Mouse (Mus musculus): ENCODE results near the gene Mlana. TPM values are rescaled to one million over a fixed set of nuclear protein-coding genes. Genes with fewer than 3 reads are reported as not detected.
A peak's percentile ranks its signal among the peaks of the same experiment; 100 is the strongest.

Gene Mlana
- polyA plus RNA-seq (2012; rRNA removed) = 0.75 and 1.1 TPM in 2 replicates

DNA sequence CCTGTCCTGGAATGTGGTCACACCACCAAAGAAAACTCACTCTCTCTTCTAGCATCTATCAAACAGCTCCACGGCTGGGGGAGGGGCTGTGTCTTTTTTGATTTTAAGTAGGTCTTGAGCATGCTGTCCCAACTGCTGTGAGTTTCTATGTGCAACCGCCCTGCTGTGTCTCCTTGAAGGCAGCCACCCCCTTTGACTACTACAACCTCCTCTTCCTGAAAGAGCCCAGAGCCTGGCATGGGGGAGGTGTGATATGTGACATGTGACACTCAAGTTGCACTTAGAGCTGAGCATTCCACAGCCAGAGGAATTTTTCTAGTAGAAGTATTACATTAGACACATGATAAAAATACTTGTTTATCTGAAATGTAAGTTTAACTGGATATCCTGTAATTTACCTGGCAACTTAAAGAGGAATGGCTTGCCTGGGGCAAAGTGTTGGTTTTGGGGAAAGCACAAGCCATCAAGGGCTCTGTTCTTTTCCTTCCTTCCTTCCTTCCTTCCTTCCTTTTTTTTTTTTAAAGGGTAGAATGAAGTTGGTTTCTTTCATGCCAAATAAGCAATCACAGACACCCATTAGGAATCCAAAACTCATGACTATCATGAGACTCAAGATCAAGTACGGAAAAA, at the start of gene Mlana:
Gene Mlana (plus strand): TSS at position 580 of the 630 bp plus-strand sequence.
- peak; percentile 25 for DNase-seq
- no peak for TF ChIP-seq CTCF (IDR thresholded peaks at IDR 0.05; ENCODE audit: insufficient read depth, low read length)
- no peak for TF ChIP-seq POLR2A (IDR thresholded peaks at IDR 0.05; ENCODE audit: borderline replicate concordance, extremely low read depth, low read depth, low read length)
- Histone ChIP-seq H3K4me3 (replicated peaks; ENCODE audit: extremely low read depth, low read depth, low read length) (no peak within 1 kb of the TSS), H3K4me1 (ENCODE audit: control insufficient read depth, insufficient read depth, low read length) (no peaks in the 10 kb centered on the region)
- WGBS = 32% methylated on average over 3 of the region's 3 CpGs

- TF ChIP-seq POLR2A (IDR thresholded peaks at IDR 0.05; ENCODE audit: borderline replicate concordance, extremely low read depth, low read depth, low read length) (no peak), CTCF (IDR thresholded peaks at IDR 0.05; ENCODE audit: insufficient read depth, low read length) (no peak)
- WGBS = 35% methylated on average over 4 of the region's 4 CpGs
- Histone ChIP-seq H3K4me1 (ENCODE audit: control insufficient read depth, insufficient read depth, low read length) (no peaks in the 10 kb centered on the region), H3K4me3 (replicated peaks; ENCODE audit: extremely low read depth, low read depth, low read length) (no peak overlapping the region)
- DNase-seq = no peak
These were observed 49.1 kb upstream of the Mlana start for GRCm38 (mm10) chr19:29648550-29648914.

DNA sequence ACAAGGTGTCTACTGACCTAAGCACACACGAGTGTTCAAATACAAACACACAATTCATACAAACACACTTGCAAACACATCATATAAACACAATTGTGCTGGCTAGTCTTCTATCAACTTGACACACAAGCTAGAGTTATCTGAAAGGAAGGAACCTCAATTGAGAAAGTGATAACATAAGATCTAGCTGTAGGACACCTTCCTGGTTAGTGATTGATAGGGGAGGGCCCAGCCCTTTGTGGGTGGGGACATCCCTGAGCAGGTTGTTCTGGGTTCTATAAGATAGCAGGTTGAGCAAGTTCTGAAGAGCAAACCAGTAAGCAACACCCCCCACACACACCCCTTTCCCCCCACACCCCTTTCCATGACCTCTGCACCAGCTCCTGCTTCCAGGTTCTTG, 47.9 kb upstream of the Mlana start:
- WGBS = 60% methylated on average over 1 of the region's 1 CpGs
- no peak overlapping the region for H3K4me3 ChIP-seq (replicated peaks; ENCODE audit: extremely low read depth, low read depth, low read length)
- no peak for TF ChIP-seq CTCF (IDR thresholded peaks at IDR 0.05; ENCODE audit: insufficient read depth, low read length)
- TF ChIP-seq POLR2A (IDR thresholded peaks at IDR 0.05; ENCODE audit: borderline replicate concordance, extremely low read depth, low read depth, low read length) = no peak
- no peaks in the 10 kb centered on the region for H3K4me1 ChIP-seq (ENCODE audit: control insufficient read depth, insufficient read depth, low read length)
- no peak for DNase-seq

- H3K4me1 ChIP-seq (ENCODE audit: control insufficient read depth, insufficient read depth, low read length) = no peaks in the 10 kb centered on the region; the same call in 1 of the 2 replicates
- H3K4me3 ChIP-seq (replicated peaks; ENCODE audit: extremely low read depth, low read depth, low read length) = no peak overlapping the region
- no peak for DNase-seq
- 85% methylated on average over 9 of the region's 9 CpGs for WGBS
- TF ChIP-seq POLR2A (IDR thresholded peaks at IDR 0.05; ENCODE audit: borderline replicate concordance, extremely low read depth, low read depth, low read length) (no peak), CTCF (IDR thresholded peaks at IDR 0.05; ENCODE audit: insufficient read depth, low read length) (no peak)
These were observed 43.8 kb upstream of the Mlana start for GRCm38 (mm10) chr19:29653768-29654265.

DNA sequence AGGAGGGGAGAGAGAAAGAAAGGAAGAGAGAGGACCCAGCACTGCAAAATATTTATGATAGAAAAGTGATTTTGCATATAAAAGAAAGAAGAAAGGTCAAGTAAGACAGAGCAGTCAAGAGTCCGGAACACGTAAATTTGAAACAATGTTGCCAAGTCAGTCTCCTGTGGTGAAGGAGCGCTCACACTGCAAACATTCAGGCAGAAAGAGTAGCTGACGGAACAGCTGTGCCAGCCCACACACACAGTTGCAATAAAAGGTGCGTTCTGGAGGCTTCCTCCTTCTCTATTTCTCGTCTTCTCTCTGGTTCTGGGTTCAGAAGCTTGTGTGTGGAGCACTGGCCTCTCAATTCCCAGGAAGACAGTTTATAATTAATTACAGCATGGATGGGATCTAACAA, 42.5 kb upstream of the Mlana start:
- WGBS = 51% methylated on average over 6 of the region's 6 CpGs
- no peak for DNase-seq
- Histone ChIP-seq H3K4me1 (ENCODE audit: control insufficient read depth, insufficient read depth, low read length) (no peaks in the 10 kb centered on the region; the same call in 1 of the 2 replicates), H3K4me3 (replicated peaks; ENCODE audit: extremely low read depth, low read depth, low read length) (no peak overlapping the region)
- TF ChIP-seq POLR2A (IDR thresholded peaks at IDR 0.05; ENCODE audit: borderline replicate concordance, extremely low read depth, low read depth, low read length) = no peak
- TF ChIP-seq CTCF (IDR thresholded peaks at IDR 0.05; ENCODE audit: insufficient read depth, low read length) = no peak

- DNase-seq = no peak
- WGBS = 75% methylated on average over 4 of the region's 4 CpGs
These were observed 41.6 kb upstream of the Mlana start for GRCm38 (mm10) chr19:29656029-29656428.

DNA sequence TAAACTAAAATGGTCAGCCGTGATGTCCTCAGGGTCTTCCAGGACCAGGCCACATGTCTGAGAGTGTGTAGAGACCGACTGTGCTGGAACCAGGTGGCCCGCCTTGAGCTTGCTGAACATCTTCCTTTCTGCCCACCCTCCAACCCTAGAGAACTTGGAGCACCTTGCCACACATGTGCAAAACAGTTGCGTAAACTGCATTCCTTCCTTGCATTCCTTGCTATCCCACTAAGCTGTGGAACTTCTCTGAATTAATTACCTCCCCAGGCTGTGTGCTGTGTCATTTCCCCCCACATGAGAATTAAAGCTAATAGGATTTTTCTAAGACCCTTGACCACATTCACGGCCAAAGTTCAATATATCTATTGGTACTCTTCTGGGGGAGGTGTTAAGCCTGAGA, 41.0 kb upstream of the Mlana start:
- no peak for TF ChIP-seq POLR2A (IDR thresholded peaks at IDR 0.05; ENCODE audit: borderline replicate concordance, extremely low read depth, low read depth, low read length)
- no peak for TF ChIP-seq CTCF (IDR thresholded peaks at IDR 0.05; ENCODE audit: insufficient read depth, low read length)
- H3K4me1 ChIP-seq (ENCODE audit: control insufficient read depth, insufficient read depth, low read length) = no peaks in the 10 kb centered on the region; the same call in 1 of the 2 replicates
- no peak for DNase-seq
- 75% methylated on average over 5 of the region's 5 CpGs for WGBS
- no peak overlapping the region for H3K4me3 ChIP-seq (replicated peaks; ENCODE audit: extremely low read depth, low read depth, low read length)

More at GRCm38 (mm10) chr19:29656029-29656428, 41.6 kb upstream of the Mlana start:
- Histone ChIP-seq H3K4me3 (replicated peaks; ENCODE audit: extremely low read depth, low read depth, low read length) (no peak overlapping the region), H3K4me1 (ENCODE audit: control insufficient read depth, insufficient read depth, low read length) (no peaks in the 10 kb centered on the region; the same call in 1 of the 2 replicates)
- no peak for TF ChIP-seq POLR2A (IDR thresholded peaks at IDR 0.05; ENCODE audit: borderline replicate concordance, extremely low read depth, low read depth, low read length)
- no peak for TF ChIP-seq CTCF (IDR thresholded peaks at IDR 0.05; ENCODE audit: insufficient read depth, low read length)

DNA sequence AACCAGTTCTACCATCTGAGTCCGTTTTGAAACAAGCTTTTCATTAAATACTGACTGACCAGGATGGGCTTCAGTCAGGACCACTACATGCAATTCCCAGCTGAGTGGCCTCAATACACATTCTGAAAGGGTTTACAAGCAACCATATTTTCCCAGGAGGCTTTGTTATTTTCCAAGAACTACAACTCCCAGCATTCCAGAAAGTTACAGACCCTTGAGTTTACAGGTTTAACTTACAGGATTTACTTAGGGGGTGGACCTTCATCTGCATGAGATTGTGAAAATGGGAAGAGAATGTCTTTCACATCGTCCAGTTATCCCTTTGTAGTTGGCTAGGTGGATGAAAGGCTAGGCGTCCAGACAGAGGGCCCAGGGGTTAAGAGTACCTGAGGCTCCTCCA, 40.6 kb upstream of the Mlana start:
- no peak for TF ChIP-seq CTCF (IDR thresholded peaks at IDR 0.05; ENCODE audit: insufficient read depth, low read length)
- TF ChIP-seq POLR2A (IDR thresholded peaks at IDR 0.05; ENCODE audit: borderline replicate concordance, extremely low read depth, low read depth, low read length) = no peak
- H3K4me1 ChIP-seq (ENCODE audit: control insufficient read depth, insufficient read depth, low read length) = no peaks in the 10 kb centered on the region; the same call in 1 of the 2 replicates
- DNase-seq = no peak
- 58% methylated on average over 3 of the region's 3 CpGs for WGBS
- no peak overlapping the region for H3K4me3 ChIP-seq (replicated peaks; ENCODE audit: extremely low read depth, low read depth, low read length)

DNA sequence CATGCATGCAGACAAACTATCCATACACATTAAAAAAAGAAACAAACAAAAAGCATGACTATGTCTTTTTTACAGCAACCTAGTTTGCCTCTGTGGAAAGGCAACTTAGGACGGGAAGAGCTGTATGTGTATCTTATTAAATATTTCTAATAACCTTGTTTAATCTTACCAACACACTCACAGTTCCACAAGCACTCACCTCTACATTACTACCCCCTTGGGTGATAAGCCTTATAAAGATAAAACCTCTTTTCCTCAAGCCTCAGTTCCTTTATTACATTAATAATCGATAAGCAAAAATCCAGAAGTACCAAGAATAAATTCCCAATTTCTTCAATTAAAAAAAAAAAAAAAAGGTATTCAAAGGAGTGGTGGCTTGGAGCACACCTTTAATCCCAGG, 40.1 kb upstream of the Mlana start:
- TF ChIP-seq POLR2A (IDR thresholded peaks at IDR 0.05; ENCODE audit: borderline replicate concordance, extremely low read depth, low read depth, low read length) = no peak
- TF ChIP-seq CTCF (IDR thresholded peaks at IDR 0.05; ENCODE audit: insufficient read depth, low read length) = no peak
- Histone ChIP-seq H3K4me1 (ENCODE audit: control insufficient read depth, insufficient read depth, low read length) (no peaks in the 10 kb centered on the region; the same call in 1 of the 2 replicates), H3K4me3 (replicated peaks; ENCODE audit: extremely low read depth, low read depth, low read length) (no peak overlapping the region)
- no peak for DNase-seq
- WGBS = 86% methylated on average over 2 of the region's 2 CpGs

DNA sequence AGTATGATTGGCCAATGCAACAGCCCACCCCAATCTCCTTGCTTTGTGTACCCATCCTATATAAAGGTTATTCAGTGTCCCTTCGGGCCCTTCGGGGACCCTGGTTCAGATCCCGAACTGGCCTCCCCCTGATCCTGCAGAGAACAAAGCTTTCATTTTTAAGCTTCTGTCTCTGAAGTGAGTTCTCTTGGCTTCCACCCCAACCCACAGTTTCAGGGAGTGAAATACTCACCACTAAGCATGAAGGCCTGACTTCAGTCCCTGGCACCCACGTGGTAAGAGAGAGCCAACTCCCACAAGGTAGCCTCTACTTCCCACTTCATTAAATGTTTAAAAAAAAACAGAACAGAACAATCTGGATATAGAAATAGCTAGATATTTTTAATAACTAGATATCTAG, 38.8 kb upstream of the Mlana start:
- DNase-seq = no peak
- no peaks in the 10 kb centered on the region; the same call in 1 of the 2 replicates for H3K4me1 ChIP-seq (ENCODE audit: control insufficient read depth, insufficient read depth, low read length)
- no peak overlapping the region for H3K4me3 ChIP-seq (replicated peaks; ENCODE audit: extremely low read depth, low read depth, low read length)
- 87% methylated on average over 4 of the region's 4 CpGs for WGBS
- TF ChIP-seq CTCF (IDR thresholded peaks at IDR 0.05; ENCODE audit: insufficient read depth, low read length) = no peak
- no peak for TF ChIP-seq POLR2A (IDR thresholded peaks at IDR 0.05; ENCODE audit: borderline replicate concordance, extremely low read depth, low read depth, low read length)
